Comparison of ENCODE assay signal across 26 mouse cellular contexts in genomic region chrX:133373960-133374359, GRCm38 (mm10).
"Had no signal": no experiment of that assay in that cellular context is flagged by ENCODE, and none has a peak within 500 bp of the region (broad histone marks: within the 10 kb centered on the region; RNA-seq: fewer than 3 reads in every experiment).

No protein-coding gene starts in this region.

- H3K36me3 ChIP-seq: kidney, embryonic 15.5 days; limb, embryonic 12.5 days; liver, embryonic 12.5 days; liver, embryonic 15.5 days; lung, embryonic 15.5 days; midbrain, embryonic 15.5 days; neural tube, embryonic 12.5 days; neural tube, embryonic 15.5 days had no signal

- H3K9me3 ChIP-seq: kidney, embryonic 15.5 days; limb, embryonic 12.5 days; liver, embryonic 12.5 days; liver, embryonic 15.5 days; lung, embryonic 15.5 days; megakaryocyte, embryonic 14.5 days; midbrain, embryonic 15.5 days; neural tube, embryonic 12.5 days; neural tube, embryonic 15.5 days had no signal

- H3K27me3 ChIP-seq: kidney, embryonic 15.5 days; limb, embryonic 12.5 days; liver, embryonic 12.5 days; liver, embryonic 15.5 days; lung, embryonic 15.5 days; megakaryocyte, embryonic 14.5 days; midbrain, embryonic 15.5 days; neural tube, embryonic 12.5 days; neural tube, embryonic 15.5 days had no signal

- H3K4me3 ChIP-seq: kidney, embryonic 15.5 days; left cerebral cortex, adult 2 months; limb, embryonic 12.5 days; liver, embryonic 12.5 days; liver, embryonic 15.5 days; lung, embryonic 15.5 days; megakaryocyte, embryonic 14.5 days; midbrain, embryonic 15.5 days; neural tube, embryonic 12.5 days; neural tube, embryonic 15.5 days had no signal

- H3K4me1 ChIP-seq: kidney, embryonic 15.5 days; limb, embryonic 12.5 days; liver, embryonic 12.5 days; liver, embryonic 15.5 days; lung, embryonic 15.5 days; megakaryocyte, embryonic 14.5 days; midbrain, embryonic 15.5 days; neural tube, embryonic 12.5 days; neural tube, embryonic 15.5 days had no signal

- ATAC-seq: liver, embryonic 12.5 days; midbrain, embryonic 15.5 days had no signal

- H3K9ac ChIP-seq: kidney, embryonic 15.5 days; limb, embryonic 12.5 days; liver, embryonic 12.5 days; liver, embryonic 15.5 days; lung, embryonic 15.5 days; midbrain, embryonic 15.5 days; neural tube, embryonic 12.5 days; neural tube, embryonic 15.5 days had no signal

- H3K27ac ChIP-seq: kidney, embryonic 15.5 days; left cerebral cortex, adult 2 months; limb, embryonic 12.5 days; liver, embryonic 12.5 days; liver, embryonic 15.5 days; lung, embryonic 15.5 days; midbrain, embryonic 15.5 days; neural tube, embryonic 12.5 days; neural tube, embryonic 15.5 days; stomach, postnatal 0 days had no signal

- DNase-seq: kidney, adult 8-10 months; kidney, postnatal 10 days; kidney, postnatal 36 days; layer of hippocampus, postnatal 36 days; liver; lung, adult 18-20 months; lung, postnatal 10 days; lung, postnatal 36 days; right cerebral cortex, adult 18-20 months; right cerebral cortex, postnatal 14 days; right cerebral cortex, postnatal 4 days; thymus, adult 2 months; thymus, postnatal 14 days; thymus, postnatal 4 days had no signal

- H3K4me2 ChIP-seq: kidney, embryonic 15.5 days; limb, embryonic 12.5 days; liver, embryonic 12.5 days; liver, embryonic 15.5 days; lung, embryonic 15.5 days; midbrain, embryonic 11.5 days; midbrain, embryonic 15.5 days; neural tube, embryonic 12.5 days; neural tube, embryonic 15.5 days had no signal
